Mouse (Mus musculus) C2C12 (cell line): Measurements from ENCODE around the gene Tcf12. TPM values are rescaled to one million over a fixed set of nuclear protein-coding genes. Genes with fewer than 3 reads are reported as not detected.

Source experiments
- H3K27me3 ChIP-seq: one replicate; pipeline ENCODE4 v1.6.1; 2011; ENCODE audit not compliant: control insufficient read depth, insufficient read depth, insufficient read length
- H3K36me3 ChIP-seq: one replicate; pipeline ENCODE4 v1.6.1; 2011; ENCODE audit not compliant: control insufficient read depth, insufficient read depth
- H3K4me3 ChIP-seq: one replicate; pipeline ENCODE4 v1.5.1; 2011; ENCODE audit warnings: mild to moderate bottlenecking, control low read depth; ENCODE audit not compliant: poor library complexity, insufficient read depth, severe bottlenecking
- H3K79me2 ChIP-seq: one replicate; pipeline ENCODE4 v1.6.1; 2011; ENCODE audit not compliant: control insufficient read depth, insufficient read depth
- H3K79me3 ChIP-seq: one replicate; pipeline ENCODE4 v1.6.1; 2011; ENCODE audit warnings: low read depth, control low read depth
- H3ac ChIP-seq: one replicate; pipeline ENCODE3; 2011; ENCODE audit warnings: low read depth; ENCODE audit not compliant: control insufficient read depth, insufficient read length
- CEBPB ChIP-seq: IDR thresholded peaks from one replicate; pipeline ENCODE4 v1.6.1; 2011; ENCODE audit warnings: low read depth, mild to moderate bottlenecking, control low read depth, moderate library complexity
- CTCF ChIP-seq: IDR thresholded peaks from one replicate; pipeline ENCODE4 v1.5.1; 2011; ENCODE audit not compliant: control insufficient read depth, insufficient read depth, insufficient read length
- FOSL1 ChIP-seq: IDR thresholded peaks from one replicate; pipeline ENCODE4 v1.8.0; 2011; ENCODE audit warnings: mild to moderate bottlenecking, low read length; ENCODE audit not compliant: poor library complexity, insufficient read depth, severe bottlenecking
- MAX ChIP-seq: IDR thresholded peaks from one replicate; pipeline ENCODE4 v1.6.1; 2011; ENCODE audit warnings: mild to moderate bottlenecking, control low read depth
- MYOD1 ChIP-seq: IDR thresholded peaks from one replicate; pipeline ENCODE4 v1.6.1; 2011; ENCODE audit warnings: low read depth; ENCODE audit not compliant: control insufficient read depth, insufficient read length
- MYOG ChIP-seq: IDR thresholded peaks from one replicate; pipeline ENCODE4 v1.6.1; 2011; ENCODE audit not compliant: control insufficient read depth, insufficient read length; ENCODE audit errors: extremely low read depth
- USF1 ChIP-seq: IDR thresholded peaks from one replicate; pipeline ENCODE4 v1.6.1; 2011; ENCODE audit warnings: low read depth, mild to moderate bottlenecking, control low read depth, moderate library complexity
- polyA plus RNA-seq: library from polyadenylated mRNA; unstranded; fragments of >200 nt; fragmentation: generic; extraction: Trizol; gene quantifications from one replicate; pipeline ENCODE4 v1.2.1, GENCODE M21; 2012; ENCODE audit warnings: missing spikeins

The Tcf12 gene
- polyA plus RNA-seq, 1 experiment: 26.2 TPM

DNA sequence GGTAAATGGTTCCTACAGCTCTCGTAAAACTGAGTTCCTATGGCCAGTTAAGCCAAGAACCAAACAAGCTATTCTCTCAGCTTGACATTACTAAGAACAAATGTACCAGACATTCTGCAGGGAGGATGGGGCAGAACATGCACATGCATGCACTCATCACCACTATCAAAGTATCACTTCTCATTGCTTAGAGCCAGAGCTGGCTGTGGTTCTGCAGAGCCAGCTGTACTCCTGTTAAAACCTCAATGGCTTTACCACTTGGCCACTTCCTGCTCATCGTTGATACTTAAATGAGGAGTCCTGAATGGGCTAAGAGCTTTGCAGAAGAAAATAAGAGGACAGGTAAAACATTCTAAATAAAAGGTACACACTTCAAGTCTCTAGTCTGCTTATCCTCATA, 14.6 kb downstream of the Tcf12 start:
- no peak overlapping the region for H3ac ChIP-seq
- no peak for TF ChIP-seq CTCF
- TF ChIP-seq CEBPB: no peak
- TF ChIP-seq MYOD1: no peak
- TF ChIP-seq USF1: no peak
- no peak for TF ChIP-seq FOSL1
- TF ChIP-seq MYOG: no peak
- no peak for TF ChIP-seq MAX
- peaks cover 21% of the 10 kb centered on the region for H3K36me3 ChIP-seq
- no peak overlapping the region for H3K4me3 ChIP-seq
- peaks cover 84% of the 10 kb centered on the region for H3K79me3 ChIP-seq
- H3K27me3 ChIP-seq: no peaks in the 10 kb centered on the region
- peaks cover 97% of the 10 kb centered on the region for H3K79me2 ChIP-seq

GRCm38 (mm10) chr9:72094675-72095074, 17.0 kb downstream of the Tcf12 start:
- H3K4me3 ChIP-seq: no peak overlapping the region
- H3K79me3 ChIP-seq: peaks cover 80% of the 10 kb centered on the region
- TF ChIP-seq FOSL1 (no peak), USF1 (no peak), MYOD1 (no peak), CTCF (no peak), CEBPB (no peak), MAX (no peak), MYOG (no peak)
- H3K27me3 ChIP-seq: no peaks in the 10 kb centered on the region
- no peak overlapping the region for H3ac ChIP-seq
- H3K79me2 ChIP-seq: peaks cover 100% of the 10 kb centered on the region
- peaks cover 11% of the 10 kb centered on the region for H3K36me3 ChIP-seq

DNA sequence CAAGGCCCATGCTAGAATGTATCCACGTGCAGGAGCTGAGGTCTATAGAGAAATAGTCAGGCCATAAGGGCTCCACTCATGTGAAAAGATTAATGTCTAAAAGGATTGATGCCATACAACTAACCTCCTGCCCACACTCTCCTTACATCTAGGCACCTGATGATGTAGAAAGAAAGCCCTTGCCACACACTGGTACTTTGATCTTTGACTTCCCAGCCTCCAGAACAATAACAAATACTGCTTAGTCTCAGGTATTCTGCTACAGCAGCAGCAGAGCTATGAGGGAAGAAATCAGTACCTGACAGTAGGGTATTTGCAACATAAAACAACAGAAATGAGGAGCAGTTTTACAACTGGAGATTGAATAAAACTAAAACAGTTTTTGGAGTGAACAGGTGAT, 19.5 kb downstream of the Tcf12 start:
- Histone ChIP-seq H3ac (no peak overlapping the region), H3K79me3 (peaks cover 80% of the 10 kb centered on the region), H3K27me3 (no peaks in the 10 kb centered on the region), H3K4me3 (no peak overlapping the region), H3K79me2 (peaks cover 100% of the 10 kb centered on the region), H3K36me3 (no peaks in the 10 kb centered on the region)
- TF ChIP-seq MAX (no peak), USF1 (no peak), CEBPB (no peak), FOSL1 (no peak), CTCF (no peak), MYOD1 (no peak), MYOG (no peak)

- TF ChIP-seq USF1 (no peak), CTCF (no peak), CEBPB (peak; percentile 85), FOSL1 (no peak), MAX (no peak), MYOD1 (no peak), MYOG (no peak)
- no peaks in the 10 kb centered on the region for H3K36me3 ChIP-seq
- no peak overlapping the region for H3ac ChIP-seq
- peaks cover 82% of the 10 kb centered on the region for H3K79me3 ChIP-seq
- H3K4me3 ChIP-seq: no peak overlapping the region
- no peaks in the 10 kb centered on the region for H3K27me3 ChIP-seq
- peaks cover 100% of the 10 kb centered on the region for H3K79me2 ChIP-seq
Measured at GRCm38 (mm10) chr9:72088893-72089611, 22.6 kb downstream of the Tcf12 start.

DNA sequence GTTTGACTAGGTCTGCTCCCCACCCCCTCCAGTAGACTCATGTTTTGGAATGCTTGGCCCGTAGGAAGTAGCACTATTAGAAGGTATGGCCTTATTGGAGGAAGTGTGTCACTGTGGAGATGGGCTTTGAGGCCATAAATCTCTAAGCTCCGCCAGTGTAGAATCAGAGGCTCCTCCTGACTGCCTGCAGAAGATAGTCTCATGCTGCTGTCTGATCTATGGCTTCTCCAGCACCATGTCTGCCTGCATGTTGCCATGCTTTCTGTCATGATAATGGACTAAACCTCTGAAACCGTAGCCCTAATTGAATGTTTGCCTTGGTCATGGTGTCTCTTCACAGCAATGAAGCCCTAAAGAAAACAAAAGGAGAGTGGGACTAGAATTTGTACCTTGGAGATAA, 26.7 kb downstream of the Tcf12 start:
- no peaks in the 10 kb centered on the region for H3K27me3 ChIP-seq

More for the DNA sequence above, 26.7 kb downstream of the Tcf12 start:
- no peak for TF ChIP-seq CTCF
- no peak for TF ChIP-seq MYOG
- TF ChIP-seq MYOD1: no peak
- TF ChIP-seq MAX: no peak
- TF ChIP-seq FOSL1: no peak
- TF ChIP-seq USF1: no peak
- TF ChIP-seq CEBPB: no peak
- H3K36me3 ChIP-seq: no peaks in the 10 kb centered on the region
- peaks cover 88% of the 10 kb centered on the region for H3K79me3 ChIP-seq
- H3K79me2 ChIP-seq: peaks cover 100% of the 10 kb centered on the region
- H3ac ChIP-seq: no peak overlapping the region
- H3K4me3 ChIP-seq: no peak overlapping the region
